ENCODE assay signal across 28 mouse cellular contexts in the genomic region with DNA sequence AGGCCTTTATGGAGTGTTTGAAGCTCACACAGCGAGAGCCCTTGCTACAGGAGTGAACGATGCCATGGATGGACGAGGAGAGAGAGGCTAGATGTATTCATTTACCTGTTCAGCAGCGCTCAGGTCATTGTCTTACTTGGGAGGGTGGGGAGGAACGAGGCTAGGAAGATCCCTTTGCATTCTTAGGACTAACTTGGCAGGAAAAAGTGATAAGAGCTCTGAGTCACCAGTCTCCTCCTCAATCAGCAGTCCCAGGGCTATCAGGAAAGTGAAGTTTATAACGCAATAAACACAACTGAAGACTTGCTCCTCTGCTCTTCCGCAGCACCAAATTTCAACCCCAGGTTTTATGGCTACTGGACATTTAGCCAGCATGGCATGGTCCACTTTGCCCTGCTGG. TPM values are rescaled to one million over a fixed set of nuclear protein-coding genes. Genes with fewer than 3 reads are reported as not detected.
DNase-seq lines count a peak whose midpoint lies in the region; ATAC-seq and TF ChIP-seq lines count a peak whose summit lies in the region.
"Had no signal": no experiment of that assay in that cellular context is flagged by ENCODE, and none has a peak within 500 bp of the region (broad histone marks: within the 10 kb centered on the region; RNA-seq: fewer than 3 reads in every experiment).

No protein-coding gene starts in this region.

- TF ChIP-seq EP300 in MEL (IDR thresholded peaks at IDR 0.05; ENCODE audit: low read depth in 1 of 2, low read length in 2 of 2), result peak; percentile 48 to 68

- H3K36me3 ChIP-seq in MEL (ENCODE audit: control insufficient read depth in 1 of 2, insufficient read depth in 2 of 2, low read length in 2 of 2), result peaks cover 0 to 12% of the 10 kb centered on the region in 2 experiments; a peak in 2 of 4 replicates
- H3K36me3 ChIP-seq in intestine, embryonic 16.5 days (ENCODE audit: control insufficient read depth, insufficient read depth, low read length), result no peaks in the 10 kb centered on the region
- no peaks in the 10 kb centered on the region for H3K36me3 ChIP-seq in limb, embryonic 10.5 days
- H3K36me3 ChIP-seq: embryonic facial prominence, embryonic 12.5 days; embryonic facial prominence, embryonic 15.5 days; G1E; heart, embryonic 15.5 days; hindbrain, embryonic 10.5 days; hindbrain, embryonic 13.5 days had no signal

- ATAC-seq in intestine, embryonic 16.5 days, result peak; percentile 82
- ATAC-seq in frontal cortex, adult (ENCODE audit: low TSS enrichment), result no peak
- ATAC-seq: forebrain, embryonic 14.5 days; forebrain, postnatal 0 days; hindbrain, embryonic 16.5 days had no signal

- DNase-seq in MEL (ENCODE audit: low read depth, low spot score), result peak; percentile 71
- DNase-seq in limb, embryonic 10.5 days (ENCODE audit: low spot score), result no peak
- DNase-seq in gastrocnemius, postnatal 25 days, result no peak
- DNase-seq in left cerebral cortex, adult 11 months (ENCODE audit: low spot score), result no peak
- DNase-seq: adrenal gland, adult 2 months; adrenal gland, postnatal 14 days; B cell, adult 2 months; cerebellum, adult 11 months; cerebellum, adult 2 months; cerebellum, adult 9-11 months; cerebellum, postnatal 25 days; forebrain, postnatal 0 days; gastrocnemius, postnatal 36 days; heart, adult 2 months; heart, postnatal 10 days; heart, postnatal 36 days had no signal

- TF ChIP-seq RAD21 in MEL (IDR thresholded peaks at IDR 0.05; ENCODE audit: low read depth, low read length), result no peak

- H3K4me3 ChIP-seq in MEL (ENCODE audit: control insufficient read depth in 1 of 2, insufficient read depth in 1 of 2, low read depth in 2 of 2, low read length in 2 of 2), result 0 out of 4 replicates have a peak overlapping the region, but pooled peaks of 1 of the 2 experiments have one; percentile 0
- H3K4me3 ChIP-seq in intestine, embryonic 16.5 days (ENCODE audit: low read length), result no peak overlapping the region
- no peak overlapping the region for H3K4me3 ChIP-seq in limb, embryonic 10.5 days
- H3K4me3 ChIP-seq: embryonic facial prominence, embryonic 12.5 days; embryonic facial prominence, embryonic 15.5 days; heart, adult 2 months; heart, embryonic 15.5 days; hindbrain, embryonic 10.5 days; hindbrain, embryonic 13.5 days had no signal

- no peak overlapping the region for H3K9ac ChIP-seq in MEL (ENCODE audit: control insufficient read depth, low read depth, low read length, poor library complexity, severe bottlenecking)
- no peak overlapping the region for H3K9ac ChIP-seq in intestine, embryonic 16.5 days (ENCODE audit: low read depth, low read length)
- H3K9ac ChIP-seq: embryonic facial prominence, embryonic 12.5 days; embryonic facial prominence, embryonic 15.5 days; forebrain, postnatal 0 days; heart, embryonic 15.5 days; hindbrain, embryonic 13.5 days had no signal

- no peaks in the 10 kb centered on the region for H3K27me3 ChIP-seq in MEL (ENCODE audit: control insufficient read depth in 1 of 2, insufficient read depth in 2 of 2, low read length in 2 of 2)
- H3K27me3 ChIP-seq in intestine, embryonic 16.5 days (replicated peaks; ENCODE audit: control insufficient read depth, insufficient read depth, low read length), result no peaks in the 10 kb centered on the region
- H3K27me3 ChIP-seq in limb, embryonic 10.5 days (ENCODE audit: low read depth, poor library complexity, severe bottlenecking), result no peaks in the 10 kb centered on the region
- H3K27me3 ChIP-seq: CH12.LX; embryonic facial prominence, embryonic 12.5 days; embryonic facial prominence, embryonic 15.5 days; hindbrain, embryonic 13.5 days had no signal

- TF ChIP-seq CTCF in MEL (IDR thresholded peaks at IDR 0.05 in 2 of 3, conservative IDR thresholded peaks at IDR 0.05 in 1 of 3; ENCODE audit: control insufficient read depth in 1 of 3, insufficient read depth in 1 of 3, low read depth in 2 of 3, low read length in 3 of 3, poor library complexity in 1 of 3, severe bottlenecking in 1 of 3), result no peak

- H3K4me1 ChIP-seq in MEL (ENCODE audit: control insufficient read depth in 1 of 2, insufficient read depth in 2 of 2, low read length in 2 of 2), result peaks cover 2 to 11% of the 10 kb centered on the region in 2 experiments; a peak in 3 of 4 replicates
- no peaks in the 10 kb centered on the region for H3K4me1 ChIP-seq in intestine, embryonic 16.5 days (ENCODE audit: control insufficient read depth, insufficient read depth, low read length)
- H3K4me1 ChIP-seq in limb, embryonic 10.5 days, result peaks cover 17% of the 10 kb centered on the region
- H3K4me1 ChIP-seq: embryonic facial prominence, embryonic 12.5 days; embryonic facial prominence, embryonic 15.5 days; hindbrain, embryonic 10.5 days; hindbrain, embryonic 13.5 days had no signal

- WGBS in intestine, embryonic 16.5 days, result 40% methylated on average over 7 of the region's 7 CpGs
- WGBS in limb, embryonic 10.5 days, result 70% methylated on average over 7 of the region's 7 CpGs

- no peak overlapping the region for H3K27ac ChIP-seq in MEL (ENCODE audit: control insufficient read depth, low read depth, low read length)
- H3K27ac ChIP-seq in intestine, embryonic 16.5 days (ENCODE audit: low read length), result no peak overlapping the region
- H3K27ac ChIP-seq in limb, embryonic 10.5 days, result peak overlapping the region; percentile 44
- H3K27ac ChIP-seq: embryonic facial prominence, embryonic 12.5 days; embryonic facial prominence, embryonic 15.5 days; heart, adult 2 months; heart, embryonic 15.5 days; hindbrain, embryonic 10.5 days; hindbrain, embryonic 13.5 days had no signal

- no peaks in the 10 kb centered on the region for H3K9me3 ChIP-seq in MEL (replicated peaks; ENCODE audit: insufficient read depth, low read length)
- H3K9me3 ChIP-seq in intestine, embryonic 16.5 days (ENCODE audit: control insufficient read depth, low read length), result no peaks in the 10 kb centered on the region
- H3K9me3 ChIP-seq in limb, embryonic 10.5 days (replicated peaks), result no peaks in the 10 kb centered on the region
- H3K9me3 ChIP-seq: embryonic facial prominence, embryonic 12.5 days; embryonic facial prominence, embryonic 15.5 days; G1E; heart, embryonic 15.5 days; hindbrain, embryonic 10.5 days; hindbrain, embryonic 13.5 days had no signal

- no peak for TF ChIP-seq POLR2A in MEL (IDR thresholded peaks at IDR 0.05; ENCODE audit: control insufficient read depth in 1 of 2, insufficient read depth in 1 of 2, low read depth in 1 of 2, low read length in 2 of 2, poor library complexity in 1 of 2)

- H3K79me2 ChIP-seq in MEL (ENCODE audit: control insufficient read depth, insufficient read depth, low read length, poor library complexity), result no peaks in the 10 kb centered on the region

- H3K4me2 ChIP-seq in intestine, embryonic 16.5 days (ENCODE audit: low read depth, low read length), result no peak overlapping the region
- H3K4me2 ChIP-seq: embryonic facial prominence, embryonic 12.5 days; embryonic facial prominence, embryonic 15.5 days; hindbrain, embryonic 13.5 days had no signal

TF ChIP-seq in MEL, 35 proteins besides CTCF, POLR2A, EP300 and RAD21 (continues in another document):
- TF ChIP-seq KAT2A (conservative IDR thresholded peaks at IDR 0.05; ENCODE audit: low read depth, low read length) (no peak), BHLHE40 (IDR thresholded peaks at IDR 0.05; ENCODE audit: borderline replicate concordance, low read depth, low read length) (no peak), USF1 (IDR thresholded peaks at IDR 0.05; ENCODE audit: low read depth, low read length) (no peak), MYC (IDR thresholded peaks at IDR 0.05; ENCODE audit: low read depth, low read length) (0 out of 2 replicates have a peak, but pooled peaks have one; percentile 21), MYB (IDR thresholded peaks at IDR 0.05; ENCODE audit: low read depth, low read length) (no peak), ZKSCAN1 (IDR thresholded peaks at IDR 0.05; ENCODE audit: low read depth, low read length) (no peak), JUND (IDR thresholded peaks at IDR 0.05; ENCODE audit: low read depth, low read length) (peak; percentile 61; the same call in 1 of the 2 replicates), MXI1 (IDR thresholded peaks at IDR 0.05; ENCODE audit: low read depth, low read length) (no peak), POLR2AphosphoS2 (IDR thresholded peaks at IDR 0.05; ENCODE audit: low read length) (no peak), MAZ (IDR thresholded peaks at IDR 0.05; ENCODE audit: low read depth, low read length) (no peak), USF2 (IDR thresholded peaks at IDR 0.05; ENCODE audit: borderline replicate concordance in 1 of 2, insufficient read depth in 1 of 2, low read depth in 1 of 2, low read length in 2 of 2) (no peak), SMC3 (IDR thresholded peaks at IDR 0.05; ENCODE audit: low read depth, low read length) (no peak), MAX (IDR thresholded peaks at IDR 0.05; ENCODE audit: low read length) (no peak), TCF12 (IDR thresholded peaks at IDR 0.05; ENCODE audit: low read depth, low read length) (0 out of 2 replicates have a peak, but pooled peaks have one; percentile 11), MEF2A (IDR thresholded peaks at IDR 0.05; ENCODE audit: extremely low read depth, insufficient replicate concordance, low read depth, low read length, poor library complexity, severe bottlenecking) (no peak)

RNA-seq across cellular contexts. Expression of gene D030056L22Rik, which starts 17.3 kb away (rescaled TPM):
- 27.8 and 29.0 TPM in 2 replicates for total RNA-seq in MEL (2012; rRNA removed)
- polyA plus RNA-seq in MEL (2012; ENCODE audit: insufficient read depth in 1 of 2, insufficient read length in 2 of 2, low read depth in 1 of 2, low replicate concordance in 2 of 2, missing spikeins in 1 of 2), result 10 to 100 TPM in 1 of 2 experiments, not detected in 1; 27.0 TPM
- 16.9 and 17.6 TPM in 2 replicates for polyA plus RNA-seq in intestine, embryonic 16.5 days (2015; fragmentation: Nextera tagmentation; extraction: Ambion mirVana)
- polyA plus RNA-seq in limb, embryonic 10.5 days (2016; fragmentation: Nextera tagmentation; extraction: Ambion mirVana), result 26.7 and 26.8 TPM in 2 replicates
- 1 to 10 TPM; 3.5 to 3.6 TPM for total RNA-seq in gastrocnemius, postnatal 25 days (2021)

RNA-seq across cellular contexts. Expression of gene Trpm6, which starts 19.5 kb away (rescaled TPM):
- not detected in 2 replicates for total RNA-seq in MEL (2012; rRNA removed)
- under 1 TPM in 1 of 2 experiments, not detected in 1; 0.01 TPM for polyA plus RNA-seq in MEL (2012; ENCODE audit: insufficient read depth in 1 of 2, insufficient read length in 2 of 2, low read depth in 1 of 2, low replicate concordance in 2 of 2, missing spikeins in 1 of 2)
- 0.07 and 0.11 TPM in 2 replicates for polyA plus RNA-seq in intestine, embryonic 16.5 days (2015; fragmentation: Nextera tagmentation; extraction: Ambion mirVana)
- polyA plus RNA-seq in limb, embryonic 10.5 days (2016; fragmentation: Nextera tagmentation; extraction: Ambion mirVana), result 0.23 and 0.73 TPM in 2 replicates
- total RNA-seq in gastrocnemius, postnatal 25 days (2021), result under 1 TPM; 0.11 to 0.15 TPM
- total RNA-seq: CH12.LX; common myeloid progenitor, adult 5-6 weeks had no signal
- polyA plus RNA-seq: G1E had no signal

RNA-seq across cellular contexts. Expression of gene Carnmt1, which starts 59.7 kb away (rescaled TPM):
- total RNA-seq in MEL (2012; rRNA removed), result 15.4 and 16.4 TPM in 2 replicates
- 10 to 100 TPM in 1 of 2 experiments, not detected in 1; 23.3 TPM for polyA plus RNA-seq in MEL (2012; ENCODE audit: insufficient read depth in 1 of 2, insufficient read length in 2 of 2, low read depth in 1 of 2, low replicate concordance in 2 of 2, missing spikeins in 1 of 2)
- 13.7 and 15.6 TPM in 2 replicates for polyA plus RNA-seq in intestine, embryonic 16.5 days (2015; fragmentation: Nextera tagmentation; extraction: Ambion mirVana)
- 30.4 and 33.3 TPM in 2 replicates for polyA plus RNA-seq in limb, embryonic 10.5 days (2016; fragmentation: Nextera tagmentation; extraction: Ambion mirVana)
- 100 to 1,000 TPM in 1 of 2 experiments, 10 to 100 TPM in 1; 93.9 to 131 TPM for total RNA-seq in gastrocnemius, postnatal 25 days (2021)
